36 mouse cellular contexts compared by ENCODE assay signal in genomic region chr4:120216883-120217282, GRCm38 (mm10). TPM values are rescaled to one million over a fixed set of nuclear protein-coding genes. Genes with fewer than 3 reads are reported as not detected.
"Had no signal": no experiment of that assay in that cellular context is flagged by ENCODE, and none has a peak within 500 bp of the region (broad histone marks: within the 10 kb centered on the region; RNA-seq: fewer than 3 reads in every experiment).

No protein-coding gene starts in this region.

- H3K4me3 ChIP-seq: heart, adult 2 months; heart, embryonic 13.5 days; heart, embryonic 15.5 days; hindbrain, embryonic 12.5 days; layer of hippocampus, adult 2 months; limb, embryonic 13.5 days; limb, embryonic 15.5 days; liver, embryonic 12.5 days had no signal

- H3K4me1 ChIP-seq: liver, embryonic 12.5 days had no signal

- H3K36me3 ChIP-seq: heart, embryonic 13.5 days; heart, embryonic 15.5 days; hindbrain, embryonic 10.5 days; hindbrain, embryonic 12.5 days; limb, embryonic 13.5 days; limb, embryonic 15.5 days; liver, embryonic 12.5 days had no signal

- ATAC-seq: inflammation-experienced regulatory T-cells, adult 6 months; intestine, embryonic 16.5 days; liver, embryonic 12.5 days had no signal

- H3K27me3 ChIP-seq: heart, embryonic 15.5 days; hindbrain, embryonic 12.5 days; limb, embryonic 13.5 days; limb, embryonic 15.5 days had no signal

- H3K9me3 ChIP-seq: heart, embryonic 13.5 days; heart, embryonic 15.5 days; hindbrain, embryonic 10.5 days; hindbrain, embryonic 12.5 days; limb, embryonic 13.5 days; limb, embryonic 15.5 days; liver, embryonic 12.5 days had no signal

- H3K4me2 ChIP-seq: heart, embryonic 11.5 days; heart, embryonic 13.5 days; heart, embryonic 15.5 days; hindbrain, embryonic 12.5 days; hindbrain, embryonic 14.5 days; limb, embryonic 13.5 days; limb, embryonic 15.5 days; liver, embryonic 12.5 days had no signal

- H3K9ac ChIP-seq: heart, embryonic 13.5 days; heart, embryonic 15.5 days; hindbrain, embryonic 12.5 days; hindbrain, embryonic 14.5 days; limb, embryonic 13.5 days; limb, embryonic 15.5 days; liver, embryonic 12.5 days; liver, embryonic 14.5 days had no signal

- H3K27ac ChIP-seq: heart, adult 2 months; heart, embryonic 13.5 days; heart, embryonic 15.5 days; hindbrain, embryonic 10.5 days; hindbrain, embryonic 12.5 days; hindbrain, embryonic 14.5 days; layer of hippocampus, adult 2 months; limb, embryonic 13.5 days; limb, embryonic 15.5 days; liver, embryonic 12.5 days; liver, embryonic 14.5 days had no signal

- DNase-seq: gastrocnemius, postnatal 14 days; gastrocnemius, postnatal 36 days; heart, adult 11 months; heart, adult 2 months; heart, postnatal 14 days; heart, postnatal 4 days; kidney, adult 11 months; kidney, adult 2 months; kidney, postnatal 10 days; kidney, postnatal 25 days; kidney, postnatal 4 days; layer of hippocampus, postnatal 36 days; left cerebral cortex, postnatal 4 days had no signal

RNA-seq across cellular contexts. Expression of gene Edn2, which starts 55.9 kb away (rescaled TPM):
- total RNA-seq: gastrocnemius, adult 18-20 months; gastrocnemius, adult 8-10 months; gastrocnemius, postnatal 14 days; gastrocnemius, postnatal 36 days; heart, adult 2 months; heart, postnatal 14 days; heart, postnatal 4 days; layer of hippocampus, adult 2 months; layer of hippocampus, postnatal 14 days; layer of hippocampus, postnatal 36 days; left cerebral cortex, adult 18-20 months; left cerebral cortex, postnatal 10 days; left cerebral cortex, postnatal 25 days; left cerebral cortex, postnatal 4 days; liver, adult 2 months had no signal
- polyA plus RNA-seq: hindbrain, embryonic 12.5 days; hindbrain, embryonic 14.5 days; hindbrain, embryonic 16.5 days; inflammation-experienced regulatory T-cells, adult 6 months; kidney, adult 2 months; kidney, embryonic 14.5 days; limb, embryonic 11.5 days; liver, adult 2 months had no signal
